Mouse (Mus musculus): ENCODE measurements around the gene Nin. TPM values are rescaled to one million over a fixed set of nuclear protein-coding genes. Genes with fewer than 3 reads are reported as not detected.
A peak's percentile ranks its signal among the peaks of the same experiment; 100 is the strongest.

The Nin gene
- polyA plus RNA-seq, 1 experiment from 2014 or later, result 7.9 TPM

- peaks cover 3% of the 10 kb centered on the region; the same call in 1 of the 2 replicates for H3K9me3 ChIP-seq (replicated peaks; ENCODE audit: control insufficient read depth, low read length)
- H3K4me3 ChIP-seq (ENCODE audit: low read length), result no peak overlapping the region
- no peaks in the 10 kb centered on the region for H3K27me3 ChIP-seq (ENCODE audit: control insufficient read depth, insufficient read depth, low read length)
- ATAC-seq (replicated peaks; ENCODE audit: extremely low read depth, insufficient read depth, low FRiP score), result no peak
- no peak overlapping the region for H3K9ac ChIP-seq (ENCODE audit: low read length)
- 67% methylated on average over 13 of the region's 13 CpGs for WGBS
- H3K4me1 ChIP-seq (ENCODE audit: control insufficient read depth, insufficient read depth, low read length), result no peaks in the 10 kb centered on the region
- no peak overlapping the region for H3K4me2 ChIP-seq (ENCODE audit: low read depth, low read length)
- no peak overlapping the region for H3K27ac ChIP-seq (ENCODE audit: low read length)
- no peaks in the 10 kb centered on the region for H3K36me3 ChIP-seq (ENCODE audit: control insufficient read depth, insufficient read depth)
These were observed 115.1 kb downstream of the Nin start for GRCm38 (mm10) chr12:69998186-69998983.

- Histone ChIP-seq H3K36me3 (ENCODE audit: control insufficient read depth, insufficient read depth) (no peaks in the 10 kb centered on the region), H3K4me3 (ENCODE audit: low read length) (no peak overlapping the region), H3K4me1 (ENCODE audit: control insufficient read depth, insufficient read depth, low read length) (no peaks in the 10 kb centered on the region), H3K9me3 (replicated peaks; ENCODE audit: control insufficient read depth, low read length) (peaks cover 3% of the 10 kb centered on the region; the same call in 1 of the 2 replicates), H3K9ac (ENCODE audit: low read length) (no peak overlapping the region), H3K27me3 (ENCODE audit: control insufficient read depth, insufficient read depth, low read length) (no peaks in the 10 kb centered on the region), H3K4me2 (ENCODE audit: low read depth, low read length) (no peak overlapping the region), H3K27ac (ENCODE audit: low read length) (no peak overlapping the region)
- WGBS, result 78% methylated on average over 3 of the region's 3 CpGs
- ATAC-seq (replicated peaks; ENCODE audit: extremely low read depth, insufficient read depth, low FRiP score), result no peak
These were observed 118.1 kb downstream of the Nin start for GRCm38 (mm10) chr12:69995382-69995781.

- Histone ChIP-seq H3K9me3 (replicated peaks; ENCODE audit: control insufficient read depth, low read length) (no peaks in the 10 kb centered on the region), H3K4me3 (ENCODE audit: low read length) (peak within 1 kb of the TSS; percentile 97), H3K27ac (ENCODE audit: low read length) (peak within 1 kb of the TSS; percentile 97), H3K36me3 (ENCODE audit: control insufficient read depth, insufficient read depth) (peaks cover 17% of the 10 kb centered on the region), H3K4me2 (ENCODE audit: low read depth, low read length) (peak within 1 kb of the TSS; percentile 80), H3K9ac (ENCODE audit: low read length) (peak within 1 kb of the TSS; percentile 100), H3K27me3 (ENCODE audit: control insufficient read depth, insufficient read depth, low read length) (no peaks in the 10 kb centered on the region), H3K4me1 (ENCODE audit: control insufficient read depth, insufficient read depth, low read length) (peaks cover 12% of the 10 kb centered on the region)
- WGBS, result under 1% methylated on average over 95 of the region's 102 CpGs
- peak; percentile 93 for ATAC-seq (replicated peaks; ENCODE audit: extremely low read depth, insufficient read depth, low FRiP score)
These were observed 126.6 kb downstream of the Nin start, which contains the start of gene Sav1 for GRCm38 (mm10) chr12:69986786-69987497. Gene Sav1, minus strand, starts transcription at chr12:69987002.

- peaks cover 19% of the 10 kb centered on the region for H3K36me3 ChIP-seq (ENCODE audit: control insufficient read depth, insufficient read depth)
- H3K27ac ChIP-seq (ENCODE audit: low read length), result peak overlapping the region; percentile 97
- H3K9ac ChIP-seq (ENCODE audit: low read length), result peak overlapping the region; percentile 100
- H3K4me1 ChIP-seq (ENCODE audit: control insufficient read depth, insufficient read depth, low read length), result peaks cover 12% of the 10 kb centered on the region
- peak overlapping the region; percentile 80 for H3K4me2 ChIP-seq (ENCODE audit: low read depth, low read length)
- peak overlapping the region; percentile 97 for H3K4me3 ChIP-seq (ENCODE audit: low read length)
- H3K9me3 ChIP-seq (replicated peaks; ENCODE audit: control insufficient read depth, low read length), result no peaks in the 10 kb centered on the region
- H3K27me3 ChIP-seq (ENCODE audit: control insufficient read depth, insufficient read depth, low read length), result no peaks in the 10 kb centered on the region
- peak; percentile 51 for ATAC-seq (replicated peaks; ENCODE audit: extremely low read depth, insufficient read depth, low FRiP score)
- WGBS, result 1% methylated on average over 36 of the region's 36 CpGs
These were observed 127.2 kb downstream of the Nin start for GRCm38 (mm10) chr12:69986241-69986762.

- Histone ChIP-seq H3K36me3 (ENCODE audit: control insufficient read depth, insufficient read depth) (peaks cover 20% of the 10 kb centered on the region), H3K27ac (ENCODE audit: low read length) (peak overlapping the region; percentile 0; the same call in 1 of the 2 replicates), H3K4me2 (ENCODE audit: low read depth, low read length) (peak overlapping the region; percentile 80), H3K4me3 (ENCODE audit: low read length) (peak overlapping the region; percentile 97), H3K9ac (ENCODE audit: low read length) (peak overlapping the region; percentile 100), H3K9me3 (replicated peaks; ENCODE audit: control insufficient read depth, low read length) (no peaks in the 10 kb centered on the region), H3K4me1 (ENCODE audit: control insufficient read depth, insufficient read depth, low read length) (peaks cover 12% of the 10 kb centered on the region), H3K27me3 (ENCODE audit: control insufficient read depth, insufficient read depth, low read length) (no peaks in the 10 kb centered on the region)
- WGBS, result 41% methylated on average over 4 of the region's 4 CpGs
- ATAC-seq (replicated peaks; ENCODE audit: extremely low read depth, insufficient read depth, low FRiP score), result no peak
These were observed 128.0 kb downstream of the Nin start for GRCm38 (mm10) chr12:69985546-69985945.

- H3K9me3 ChIP-seq (replicated peaks; ENCODE audit: control insufficient read depth, low read length), result no peaks in the 10 kb centered on the region
- 76% methylated on average over 5 of the region's 5 CpGs for WGBS
- no peaks in the 10 kb centered on the region for H3K27me3 ChIP-seq (ENCODE audit: control insufficient read depth, insufficient read depth, low read length)
- H3K4me3 ChIP-seq (ENCODE audit: low read length), result no peak overlapping the region
- H3K9ac ChIP-seq (ENCODE audit: low read length), result no peak overlapping the region
- H3K4me2 ChIP-seq (ENCODE audit: low read depth, low read length), result no peak overlapping the region
- H3K36me3 ChIP-seq (ENCODE audit: control insufficient read depth, insufficient read depth), result peaks cover 26% of the 10 kb centered on the region
- peaks cover 12% of the 10 kb centered on the region for H3K4me1 ChIP-seq (ENCODE audit: control insufficient read depth, insufficient read depth, low read length)
- H3K27ac ChIP-seq (ENCODE audit: low read length), result no peak overlapping the region
- ATAC-seq (replicated peaks; ENCODE audit: extremely low read depth, insufficient read depth, low FRiP score), result no peak
These were observed 130.6 kb downstream of the Nin start for GRCm38 (mm10) chr12:69982874-69983273.

GRCm38 (mm10) chr12:69977376-69977998, 136.0 kb downstream of the Nin start:
- Histone ChIP-seq H3K27ac (ENCODE audit: low read length) (peak overlapping the region; percentile 35; the same call in 1 of the 2 replicates), H3K4me2 (ENCODE audit: low read depth, low read length) (no peak overlapping the region), H3K36me3 (ENCODE audit: control insufficient read depth, insufficient read depth) (peaks cover 12% of the 10 kb centered on the region; the same call in 1 of the 2 replicates), H3K27me3 (ENCODE audit: control insufficient read depth, insufficient read depth, low read length) (no peaks in the 10 kb centered on the region), H3K4me3 (ENCODE audit: low read length) (no peak overlapping the region), H3K9ac (ENCODE audit: low read length) (no peak overlapping the region), H3K9me3 (replicated peaks; ENCODE audit: control insufficient read depth, low read length) (no peaks in the 10 kb centered on the region), H3K4me1 (ENCODE audit: control insufficient read depth, insufficient read depth, low read length) (peaks cover 10% of the 10 kb centered on the region)
- WGBS, result 60% methylated on average over 9 of the region's 9 CpGs
- ATAC-seq (replicated peaks; ENCODE audit: extremely low read depth, insufficient read depth, low FRiP score), result no peak

GRCm38 (mm10) chr12:69976688-69977087, 136.8 kb downstream of the Nin start:
- peaks cover 10% of the 10 kb centered on the region; the same call in 1 of the 2 replicates for H3K36me3 ChIP-seq (ENCODE audit: control insufficient read depth, insufficient read depth)
- ATAC-seq (replicated peaks; ENCODE audit: extremely low read depth, insufficient read depth, low FRiP score), result no peak
- H3K4me3 ChIP-seq (ENCODE audit: low read length), result no peak overlapping the region
- H3K9me3 ChIP-seq (replicated peaks; ENCODE audit: control insufficient read depth, low read length), result no peaks in the 10 kb centered on the region
- no peak overlapping the region for H3K9ac ChIP-seq (ENCODE audit: low read length)
- H3K4me1 ChIP-seq (ENCODE audit: control insufficient read depth, insufficient read depth, low read length), result peaks cover 10% of the 10 kb centered on the region
- no peaks in the 10 kb centered on the region for H3K27me3 ChIP-seq (ENCODE audit: control insufficient read depth, insufficient read depth, low read length)
- no peak overlapping the region for H3K27ac ChIP-seq (ENCODE audit: low read length)
- no peak overlapping the region for H3K4me2 ChIP-seq (ENCODE audit: low read depth, low read length)
- 82% methylated on average over 6 of the region's 6 CpGs for WGBS
